Mouse (Mus musculus) ES-Bruce4 (cell line): Measurements from ENCODE around the gene Hoxa3.

Source experiments
- CTCF ChIP-seq: IDR thresholded peaks from one replicate; pipeline ENCODE4 v1.8.1; 2011; ENCODE audit warnings: low read depth, low read length
- EP300 ChIP-seq: IDR thresholded peaks from 2 replicates; pipeline ENCODE4 v1.6.1; 2011; ENCODE audit warnings: low read depth, low read length; ENCODE audit not compliant: insufficient read depth
- POLR2A ChIP-seq: IDR thresholded peaks from one replicate; pipeline ENCODE4 v1.8.1; 2011; ENCODE audit warnings: low read length; ENCODE audit not compliant: insufficient read depth

DNA sequence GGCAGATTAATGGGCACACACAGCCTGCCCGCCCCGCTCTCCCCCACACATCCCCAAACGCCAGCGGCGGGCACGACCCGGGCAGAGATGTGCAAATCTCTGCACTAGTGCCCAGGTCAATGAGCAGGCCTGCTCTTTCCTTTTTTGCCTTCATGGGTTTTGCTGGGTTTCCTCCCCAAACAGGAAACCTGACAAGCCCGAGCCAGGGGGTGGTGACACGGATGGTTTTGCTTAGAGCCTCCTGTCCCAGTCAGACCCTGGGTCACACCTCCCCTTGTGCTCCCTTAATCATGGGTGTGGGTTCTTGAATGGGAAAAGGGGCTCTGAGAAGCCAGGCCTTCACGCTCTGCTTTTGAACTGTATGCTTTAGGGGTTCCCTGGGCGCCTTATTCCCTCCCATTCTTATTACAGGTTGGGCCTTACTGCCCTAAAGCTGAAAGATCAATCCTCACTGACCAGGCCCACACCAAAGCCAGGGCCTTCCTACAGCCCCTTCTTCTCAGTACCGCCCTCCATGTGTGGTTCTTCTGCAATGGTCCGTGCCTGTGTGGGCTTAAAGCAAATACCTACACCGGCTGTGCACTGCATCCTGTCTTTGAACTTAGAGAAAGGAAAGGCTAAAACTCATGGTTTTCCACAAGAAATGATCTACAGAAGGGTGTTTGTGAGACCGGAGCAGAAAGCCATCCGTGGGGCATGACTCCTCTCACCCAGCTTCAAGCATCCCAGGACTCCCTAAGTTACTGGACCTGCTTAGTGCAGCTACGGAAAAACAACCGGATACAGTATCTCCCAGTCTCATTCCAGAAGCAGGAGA is 4.1 kb downstream of the Hoxa3 start:
- TF ChIP-seq EP300 (no peak), POLR2A (no peak), CTCF (no peak)
